Mouse (Mus musculus): ENCODE measurements at regions not wholly inside any gene's neighbourhood (a gene's known extent, or its start where the extent isn't known, plus 50 kb on each side); places are given as distances from the start of the nearest gene placed in this dataset.

GRCm38 (mm10) chr6:93075011-93075410, 131.7 kb upstream of the Adamts9 start:
- no peak for DNase-seq (ENCODE audit: low spot score in 2 of 2)
- intact Hi-C loops (cut with DNase I): no loop called here

- DNase-seq (ENCODE audit: low spot score in 2 of 2): no peak
- intact Hi-C loops (cut with DNase I): no loop called here
Measured at GRCm38 (mm10) chr6:93070916-93071315, 127.6 kb upstream of the Adamts9 start.

- DNase-seq (ENCODE audit: low spot score in 2 of 2): no peak
- intact Hi-C loops (cut with DNase I): no loop called here
Measured at GRCm38 (mm10) chr6:93067808-93068207, 124.5 kb upstream of the Adamts9 start.

GRCm38 (mm10) chr6:93066553-93067376, 123.5 kb upstream of the Adamts9 start:
- intact Hi-C loops (cut with DNase I): no loop called here
- no peak for DNase-seq (ENCODE audit: low spot score in 2 of 2)

- intact Hi-C loops (cut with DNase I): no loop called here
- DNase-seq (ENCODE audit: low spot score in 2 of 2): peak; percentile 7 to 9
Measured at GRCm38 (mm10) chr6:93065917-93066552, 122.7 kb upstream of the Adamts9 start.

GRCm38 (mm10) chr6:93065366-93065765, 122.1 kb upstream of the Adamts9 start:
- DNase-seq (ENCODE audit: low spot score in 2 of 2): no peak
- intact Hi-C loops (cut with DNase I): no loop called here

GRCm38 (mm10) chr6:93064366-93064765, 121.1 kb upstream of the Adamts9 start:
- DNase-seq (ENCODE audit: low spot score in 2 of 2): no peak
- intact Hi-C loops (cut with DNase I): no loop called here

GRCm38 (mm10) chr6:93061741-93062140, 118.4 kb upstream of the Adamts9 start:
- intact Hi-C loops (cut with DNase I): no loop called here

GRCm38 (mm10) chr6:93045524-93045923, 102.2 kb upstream of the Adamts9 start:
- DNase-seq (ENCODE audit: low spot score in 2 of 2): no peak
- intact Hi-C loops (cut with DNase I): no loop called here

More at GRCm38 (mm10) chr6:93061741-93062140, 118.4 kb upstream of the Adamts9 start:
- no peak for DNase-seq (ENCODE audit: low spot score in 2 of 2)

GRCm38 (mm10) chr6:93041041-93041440, 97.7 kb upstream of the Adamts9 start:
- intact Hi-C loops (cut with DNase I): no loop called here
- no peak for DNase-seq (ENCODE audit: low spot score in 2 of 2)

- no peak for DNase-seq (ENCODE audit: low spot score in 2 of 2)
- intact Hi-C loops (cut with DNase I): no loop called here
Measured at GRCm38 (mm10) chr6:93031812-93032330, 88.6 kb upstream of the Adamts9 start.

GRCm38 (mm10) chr6:93026068-93027022, 83.1 kb upstream of the Adamts9 start:
- intact Hi-C loops (cut with DNase I): no loop called here
- no peak for DNase-seq (ENCODE audit: low spot score in 2 of 2)

- DNase-seq (ENCODE audit: low spot score in 2 of 2): no peak
- intact Hi-C loops (cut with DNase I): no loop called here
Measured at GRCm38 (mm10) chr6:93014534-93014933, 71.2 kb upstream of the Adamts9 start.

GRCm38 (mm10) chr6:93011906-93012305, 68.6 kb upstream of the Adamts9 start:
- intact Hi-C loops (cut with DNase I): no loop called here
- DNase-seq (ENCODE audit: low spot score in 2 of 2): no peak

- intact Hi-C loops (cut with DNase I): no loop called here
- DNase-seq (ENCODE audit: low spot score in 2 of 2): no peak
Measured at GRCm38 (mm10) chr6:93004587-93005240, 61.4 kb upstream of the Adamts9 start.

- intact Hi-C loops (cut with DNase I): no loop called here
- DNase-seq (ENCODE audit: low spot score in 2 of 2): no peak
Measured at GRCm38 (mm10) chr6:93003812-93004211, 60.5 kb upstream of the Adamts9 start.

- intact Hi-C loops (cut with DNase I): no loop called here
- DNase-seq (ENCODE audit: low spot score in 2 of 2): no peak
Measured at GRCm38 (mm10) chr6:92993647-92994046, 50.4 kb upstream of the Adamts9 start.

All from left cerebral cortex, postnatal 36 days (tissue).